Mouse (Mus musculus) forebrain, postnatal 0 days (tissue): ENCODE results near the gene Gnb2. TPM values are rescaled to one million over a fixed set of nuclear protein-coding genes. Genes with fewer than 3 reads are reported as not detected.

Experiments used
- ATAC-seq: fragments of 200-750 bp; cut with Nextera tagmentation; 2 replicates; pipeline ENCODE4 v1.8.0; 2017; ENCODE audit warnings: mild to moderate bottlenecking, moderate library complexity
- DNase-seq: peaks from one replicate; pipeline ENCODE4 v3.0.0-alpha.2; 2015
- H3K27ac ChIP-seq: fragments of 300-500 bp; sonication (generic); 2 replicates; pipeline ENCODE4 v1.5.1; 2014; ENCODE audit warnings: low read depth, mild to moderate bottlenecking, antibody characterized with exemption, low read length, moderate library complexity, mixed read lengths
- H3K27me3 ChIP-seq: fragments of 300-500 bp; sonication (generic); 2 replicates; pipeline ENCODE4 v1.6.1; 2014; ENCODE audit warnings: mild to moderate bottlenecking, low read length, mixed read lengths; ENCODE audit not compliant: insufficient read depth
- H3K36me3 ChIP-seq: fragments of 300-500 bp; sonication (generic); 2 replicates; pipeline ENCODE4 v1.6.1; 2014; ENCODE audit warnings: mild to moderate bottlenecking, moderate library complexity; ENCODE audit not compliant: insufficient read depth
- H3K4me1 ChIP-seq: fragments of 300-500 bp; sonication (generic); 2 replicates; pipeline ENCODE4 v1.6.1; 2014; ENCODE audit warnings: antibody characterized with exemption; ENCODE audit not compliant: insufficient read depth
- H3K4me2 ChIP-seq: fragments of 300-500 bp; sonication (generic); 2 replicates; pipeline ENCODE4 v1.6.1; 2014; ENCODE audit warnings: low read depth, mild to moderate bottlenecking, moderate library complexity
- H3K4me3 ChIP-seq: fragments of 300-500 bp; sonication (generic); 2 replicates; pipeline ENCODE4 v1.5.1; 2014; ENCODE audit warnings: low read depth, low read length, mixed read lengths
- H3K9ac ChIP-seq: fragments of 300-500 bp; sonication (generic); 2 replicates; pipeline ENCODE4 v1.6.1; 2014; ENCODE audit warnings: mild to moderate bottlenecking
- H3K9me3 ChIP-seq: fragments of 300-500 bp; sonication (generic); 2 replicates; pipeline ENCODE4 v1.6.1; 2016; ENCODE audit warnings: low read length
- CTCF ChIP-seq: sonication (generic); IDR thresholded peaks from 2 replicates; pipeline ENCODE4 v1.5.1; 2016; ENCODE audit warnings: antibody characterized with exemption, control low read depth, low read depth
- WGBS: fragments of 180-500 bp; shearing (Covaris S2); extraction: QIAGEN DNeasy Blood & Tissue Kit; methylation state at CpG from one replicate; pipeline ENCODE4 v1.1.7; 2014; 5-methylcytosine and 5-hydroxymethylcytosine counted together
- polyA plus RNA-seq: library from polyadenylated mRNA; unstranded; fragments of >200 nt; fragmentation: Nextera tagmentation; extraction: Ambion mirVana; gene quantifications from 2 replicates; pipeline ENCODE4 v1.2.1, GENCODE M21; 2015
- total RNA-seq: library from RNA; depleted of rRNA; stranded (reverse); fragments of >200 nt; gene quantifications from 2 replicates; pipeline ENCODE4 v1.2.3, GENCODE M21; 2014

The Gnb2 gene
- total and polyA plus RNA-seq, 2 experiments from 2014 or later = 766 to 1,339 TPM

GRCm38 (mm10) chr5:137553411-137553837, 20.1 kb upstream of the Gnb2 start, which contains the start of gene Actl6b:
TSS of gene Actl6b (plus strand) at chr5:137553517.
- peak; percentile 94 for DNase-seq
- no peaks in the 10 kb centered on the region for H3K36me3 ChIP-seq
- H3K9ac ChIP-seq = peak within 1 kb of the TSS; percentile 81
- no peaks in the 10 kb centered on the region for H3K9me3 ChIP-seq
- peak; percentile 97 for ATAC-seq
- peak within 1 kb of the TSS; percentile 73 for H3K4me2 ChIP-seq
- WGBS = 3% methylated on average over 37 of the region's 37 CpGs
- H3K27me3 ChIP-seq = no peaks in the 10 kb centered on the region
- peak within 1 kb of the TSS; percentile 72 for H3K4me3 ChIP-seq
- no peak for TF ChIP-seq CTCF
- H3K27ac ChIP-seq = peak within 1 kb of the TSS; percentile 73
- peaks cover 8% of the 10 kb centered on the region; the same call in 1 of the 2 replicates for H3K4me1 ChIP-seq

GRCm38 (mm10) chr5:137553000-137553399, 19.7 kb upstream of the Gnb2 start:
- Histone ChIP-seq H3K9ac (peak overlapping the region; percentile 81), H3K4me1 (peaks cover 8% of the 10 kb centered on the region; the same call in 1 of the 2 replicates), H3K27me3 (no peaks in the 10 kb centered on the region), H3K4me2 (peak overlapping the region; percentile 73), H3K9me3 (no peaks in the 10 kb centered on the region), H3K4me3 (peak overlapping the region; percentile 72), H3K36me3 (no peaks in the 10 kb centered on the region), H3K27ac (peak overlapping the region; percentile 73)
- ATAC-seq (peak; percentile 28; the same call in 1 of the 2 replicates), DNase-seq (no peak)
- TF ChIP-seq CTCF = no peak
- WGBS = 23% methylated on average over 6 of the region's 6 CpGs

- no peak for ATAC-seq
- TF ChIP-seq CTCF = peak; percentile 52
- H3K9me3 ChIP-seq = no peaks in the 10 kb centered on the region
- WGBS = 74% methylated on average over 5 of the region's 5 CpGs
- no peak overlapping the region for H3K4me2 ChIP-seq
- H3K36me3 ChIP-seq = no peaks in the 10 kb centered on the region
- H3K4me1 ChIP-seq = peaks cover 8% of the 10 kb centered on the region; the same call in 1 of the 2 replicates
- H3K27ac ChIP-seq = no peak overlapping the region
- no peaks in the 10 kb centered on the region for H3K27me3 ChIP-seq
- no peak overlapping the region for H3K9ac ChIP-seq
- no peak overlapping the region for H3K4me3 ChIP-seq
- no peak for DNase-seq
Observed at GRCm38 (mm10) chr5:137551119-137551518, 17.8 kb upstream of the Gnb2 start.

GRCm38 (mm10) chr5:137549840-137550239, 16.5 kb upstream of the Gnb2 start:
- WGBS = 86% methylated on average over 2 of the region's 2 CpGs
- H3K4me3 ChIP-seq = no peak overlapping the region
- no peak overlapping the region for H3K4me2 ChIP-seq
- no peaks in the 10 kb centered on the region for H3K36me3 ChIP-seq
- no peak overlapping the region for H3K27ac ChIP-seq
- H3K9ac ChIP-seq = no peak overlapping the region
- no peaks in the 10 kb centered on the region for H3K9me3 ChIP-seq
- ATAC-seq (no peak), DNase-seq (no peak)
- H3K4me1 ChIP-seq = peaks cover 6% of the 10 kb centered on the region; the same call in 1 of the 2 replicates
- H3K27me3 ChIP-seq = no peaks in the 10 kb centered on the region
- TF ChIP-seq CTCF = no peak

DNA sequence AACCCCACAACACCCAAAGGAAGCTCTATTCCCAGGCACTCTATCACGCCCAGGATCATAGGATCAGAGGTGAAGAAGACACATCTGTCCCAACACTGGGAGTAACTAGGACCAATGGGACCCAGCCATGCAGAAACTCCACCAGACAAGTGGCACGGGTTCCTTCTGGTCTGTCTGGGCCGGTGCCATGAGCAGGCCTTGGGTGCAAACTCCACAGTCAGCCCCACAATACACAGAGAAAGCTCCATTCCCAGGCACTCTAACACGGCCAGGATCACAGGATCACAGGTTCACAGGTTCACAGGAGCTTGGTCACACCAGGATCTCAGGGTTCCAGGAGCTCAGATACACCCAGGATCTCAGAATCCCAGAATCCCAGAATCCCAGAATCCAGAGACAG, 12.3 kb upstream of the Gnb2 start:
- Histone ChIP-seq H3K4me3 (no peak overlapping the region), H3K27ac (no peak overlapping the region), H3K4me2 (no peak overlapping the region), H3K36me3 (no peaks in the 10 kb centered on the region), H3K27me3 (no peaks in the 10 kb centered on the region), H3K4me1 (no peaks in the 10 kb centered on the region), H3K9me3 (no peaks in the 10 kb centered on the region), H3K9ac (no peak overlapping the region)
- no peak for TF ChIP-seq CTCF
- ATAC-seq (no peak), DNase-seq (no peak)
- 73% methylated on average over 4 of the region's 4 CpGs for WGBS

DNA sequence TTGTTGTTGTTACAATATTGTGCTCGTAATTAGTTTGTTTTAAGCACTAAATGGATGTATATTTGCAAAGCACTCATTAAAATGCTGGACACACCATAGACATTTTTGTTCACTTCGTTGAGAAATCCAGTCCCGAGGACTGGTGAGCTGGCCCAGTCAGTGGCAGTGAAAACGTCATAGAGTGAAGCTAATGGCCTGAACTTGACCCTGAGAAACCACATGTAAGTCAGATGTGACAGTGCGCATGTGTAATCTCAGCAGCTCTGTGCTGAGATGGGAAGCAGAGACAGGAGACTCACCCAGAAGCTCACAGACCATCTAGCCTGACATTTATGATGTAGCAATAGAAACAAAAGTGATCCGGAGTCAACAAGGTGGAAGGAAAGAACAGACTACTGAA, 11.6 kb upstream of the Gnb2 start:
- WGBS = 67% methylated on average over 6 of the region's 6 CpGs
- ATAC-seq (no peak), DNase-seq (no peak)
- H3K27me3 ChIP-seq = no peaks in the 10 kb centered on the region
- H3K9ac ChIP-seq = no peak overlapping the region
- H3K4me1 ChIP-seq = no peaks in the 10 kb centered on the region
- no peak overlapping the region for H3K27ac ChIP-seq
- no peak for TF ChIP-seq CTCF
- no peaks in the 10 kb centered on the region for H3K9me3 ChIP-seq
- no peak overlapping the region for H3K4me3 ChIP-seq
- no peaks in the 10 kb centered on the region for H3K36me3 ChIP-seq
- no peak overlapping the region for H3K4me2 ChIP-seq

DNA sequence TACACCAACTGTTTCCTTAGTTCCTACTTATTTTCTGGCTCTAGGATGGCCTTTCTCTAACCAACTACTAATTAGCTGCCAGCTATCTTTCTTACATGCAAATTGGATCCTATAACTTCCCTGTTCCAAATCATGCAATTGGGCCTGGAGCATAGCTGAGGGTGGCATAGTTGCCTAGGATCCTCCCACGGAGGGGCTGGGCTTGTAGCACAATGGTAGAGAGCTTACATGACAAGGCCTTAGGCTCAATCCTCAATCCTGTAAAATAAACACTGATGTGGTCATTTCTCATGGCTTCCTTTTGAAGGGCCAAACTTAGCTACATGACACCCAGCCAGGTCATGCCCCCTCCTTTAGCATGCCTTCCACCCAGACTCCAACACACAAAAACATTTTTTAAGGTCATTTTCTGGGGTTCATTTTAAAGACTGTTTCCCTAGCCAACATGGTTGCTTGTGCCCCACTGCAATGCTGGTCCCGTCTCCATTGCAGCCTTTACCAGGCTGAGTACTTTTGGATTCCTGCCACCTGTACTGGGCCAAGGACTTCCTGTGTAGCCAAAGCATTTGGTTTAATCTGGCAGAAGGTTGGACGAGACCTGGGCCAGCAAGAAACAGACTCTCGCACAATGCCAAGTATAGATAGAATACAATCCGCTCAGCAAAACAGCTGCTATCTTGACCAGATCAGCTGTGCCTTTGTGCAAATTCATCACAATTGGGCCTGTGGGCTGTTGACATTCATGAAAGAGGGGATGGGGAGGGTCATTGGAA, 8.6 kb upstream of the Gnb2 start:
- TF ChIP-seq CTCF = no peak
- H3K4me2 ChIP-seq = no peak overlapping the region
- WGBS = 48% methylated on average over 5 of the region's 5 CpGs
- no peak overlapping the region for H3K27ac ChIP-seq
- H3K27me3 ChIP-seq = no peaks in the 10 kb centered on the region
- no peak for DNase-seq
- H3K4me3 ChIP-seq = no peak overlapping the region
- H3K9ac ChIP-seq = no peak overlapping the region
- peaks cover 4% of the 10 kb centered on the region; the same call in 1 of the 2 replicates for H3K4me1 ChIP-seq
- H3K36me3 ChIP-seq = no peaks in the 10 kb centered on the region
- ATAC-seq = peak; percentile 45
- no peaks in the 10 kb centered on the region for H3K9me3 ChIP-seq
